Mouse (Mus musculus) left cerebral cortex, adult 6 months (tissue): Measurements from ENCODE around the gene Map3k20. TPM values are rescaled to one million over a fixed set of nuclear protein-coding genes. Genes with fewer than 3 reads are reported as not detected.

ENCODE experiments used
- long read RNA-seq, 2 experiments: library from polyadenylated mRNA; unstranded; transcript quantifications; one replicate each; pipeline ENCODE4 v2.0.0; 2019 to 2020
- polyA plus RNA-seq: library from polyadenylated mRNA; unstranded; fragments of <200 nt; fragmentation: Nextera tagmentation; gene quantifications from 2 replicates; pipeline ENCODE4 v1.2.3, GENCODE M21; 2021

Map3k20 gene
- 1.5 TPM in 2 replicates for polyA plus RNA-seq
- long read RNA-seq, experiment 1, full-length matches to known transcripts: 1 of 5 reads
- long read RNA-seq, experiment 1, partial matches to known transcripts: 1 of 5 reads
- long read RNA-seq, experiment 1, other reads (novel, unspliced or antisense): 3 of 5 reads
- long read RNA-seq, experiment 2, full-length matches to known transcripts: 3 of 4 reads
- long read RNA-seq, experiment 2, partial matches to known transcripts: 1 of 4 reads
- long read RNA-seq, experiment 2, other reads (novel, unspliced or antisense): 0 of 4 reads

DNA sequence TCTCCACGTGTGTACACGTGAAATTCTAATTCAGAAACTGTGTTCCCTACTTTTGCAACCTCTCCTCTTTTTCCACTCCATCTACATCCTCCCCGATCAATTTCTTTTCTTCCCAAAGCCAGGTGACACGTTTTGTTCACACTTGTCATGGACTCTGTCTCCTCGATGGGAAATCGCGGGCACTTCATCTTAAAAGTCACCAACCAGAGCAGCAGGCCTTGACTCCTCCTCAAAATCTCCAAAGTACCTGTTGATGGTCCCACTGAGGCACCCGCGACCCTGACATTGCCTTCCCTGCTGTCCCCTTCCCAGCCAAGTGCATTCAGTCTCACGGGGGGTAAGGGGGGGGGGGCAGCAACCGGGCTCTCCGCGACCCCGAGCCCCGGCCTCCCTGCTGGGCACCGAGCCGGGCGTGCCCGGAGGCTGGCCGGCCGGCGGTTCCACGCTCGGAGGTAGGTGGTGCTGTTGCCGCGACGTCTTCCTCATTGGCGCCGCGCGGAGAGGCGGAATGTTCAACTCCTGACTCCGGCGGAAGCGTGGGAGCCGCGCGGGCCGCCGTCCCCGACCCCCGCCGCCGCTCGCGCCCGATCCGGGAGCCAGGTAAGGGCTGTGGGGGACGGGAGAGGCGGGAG is at the start of gene Map3k20:
Map3k20 (plus strand) TSS at position 382 of the 632 bp plus-strand sequence.

DNA sequence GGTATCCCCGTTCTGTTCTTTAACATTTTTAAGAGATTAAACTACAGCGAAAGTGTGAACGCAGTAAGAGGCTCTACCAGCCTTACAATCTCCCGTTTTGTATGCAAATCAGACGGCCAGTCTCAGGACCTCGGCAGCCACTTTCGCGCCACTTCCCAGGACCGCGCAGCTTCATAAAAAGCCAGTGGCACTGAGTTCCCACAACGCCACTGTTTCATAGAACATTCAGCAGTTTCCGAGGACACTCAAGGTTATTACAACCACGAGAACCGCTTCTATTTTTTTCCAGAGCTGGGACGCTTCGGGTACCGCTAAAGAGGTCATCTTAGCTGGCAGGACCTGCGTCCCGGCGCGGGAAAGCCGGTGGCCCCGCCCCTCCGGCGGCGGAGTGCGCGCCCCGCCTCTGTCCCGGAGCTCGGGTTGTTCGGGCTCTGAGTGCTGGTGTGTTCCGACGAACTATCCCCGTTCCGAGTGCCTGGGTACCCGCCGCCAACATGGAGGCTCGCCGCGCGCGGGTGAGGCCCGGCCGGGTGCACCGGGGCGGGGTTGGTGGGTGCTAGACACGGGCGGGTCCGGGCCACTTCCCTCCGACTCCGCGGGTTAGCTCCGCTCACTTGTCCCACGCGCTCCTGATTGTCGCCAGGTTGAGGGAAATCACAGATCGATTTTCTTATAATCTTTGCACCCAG is 190.5 kb downstream of the Map3k20 start, which contains the start of gene Cdca7:
Cdca7 (plus strand) TSS at position 363 of the 689 bp plus-strand sequence.

Other genes with a start within 250 kb of the Map3k20 start
- 2.5 and 3.3 TPM in 2 replicates for gene Cdca7, start 190.5 kb downstream of the Map3k20 start, polyA plus RNA-seq